Mouse (Mus musculus): ENCODE data around the gene Cyp2a22. TPM values are rescaled to one million over a fixed set of nuclear protein-coding genes. Genes with fewer than 3 reads are reported as not detected.
"Not testable (repeated sequence)": the region's sequence is repeated elsewhere in the genome, so short reads cannot be mapped to it uniquely, and the experiment has no call there.

Cyp2a22 gene
- not detected in 2 replicates for polyA plus RNA-seq (2016; fragmentation: Nextera tagmentation; extraction: Ambion mirVana)

DNA sequence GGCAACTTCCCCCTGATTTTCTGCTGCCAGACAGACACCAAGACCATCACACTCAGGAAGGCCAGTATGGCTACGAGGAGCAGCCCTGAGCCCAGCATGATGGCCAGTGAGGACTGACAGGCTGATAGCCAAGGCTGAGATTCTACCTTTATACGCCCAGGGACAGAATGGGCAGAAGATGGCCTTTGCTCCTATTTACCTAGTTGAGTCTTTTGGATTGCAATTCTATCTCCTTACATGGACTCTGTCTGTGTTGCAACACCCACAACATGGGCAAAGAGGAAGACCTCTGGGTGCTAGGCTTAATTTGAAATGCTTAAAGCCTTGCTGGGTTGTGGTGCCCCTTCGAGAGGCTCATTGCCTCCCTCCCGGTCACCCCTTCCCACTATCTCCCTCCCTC lies at the start of gene Cyp2a22:
Gene Cyp2a22 (minus strand): TSS at position 123 of the 400 bp plus-strand sequence.
- no peak within 1 kb of the TSS for H3K9ac ChIP-seq
- ATAC-seq = no peak
- WGBS (ENCODE audit: insufficient replicate concordance) = 52% methylated on average over 4 of the region's 4 CpGs
- no peaks in the 10 kb centered on the region for H3K9me3 ChIP-seq (replicated peaks)
- no peaks in the 10 kb centered on the region for H3K27me3 ChIP-seq (replicated peaks)
- H3K4me3 ChIP-seq = no peak within 1 kb of the TSS
- no peaks in the 10 kb centered on the region for H3K36me3 ChIP-seq
- H3K4me2 ChIP-seq = no peak within 1 kb of the TSS
- H3K4me1 ChIP-seq = no peaks in the 10 kb centered on the region
- H3K27ac ChIP-seq = no peak within 1 kb of the TSS

DNA sequence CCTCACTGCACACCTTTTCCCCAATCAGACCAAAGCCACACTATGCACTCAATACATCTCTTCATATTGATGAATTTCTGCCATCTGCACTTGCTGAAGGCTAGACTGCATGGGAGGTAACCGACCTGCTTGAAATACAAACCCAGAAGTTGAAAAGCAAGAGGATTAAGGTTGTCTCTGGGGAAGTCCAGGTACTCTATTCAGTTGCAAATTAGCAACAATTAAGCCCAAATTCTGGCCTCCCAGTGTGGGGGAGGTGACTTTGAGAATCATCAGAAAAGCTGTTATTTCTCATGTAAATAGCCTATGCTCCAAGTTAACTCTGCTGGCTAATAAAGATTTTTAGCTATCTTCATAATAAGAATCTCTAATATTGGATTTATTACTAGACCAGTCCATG lies 44.0 kb upstream of the Cyp2a22 start:
- H3K36me3 ChIP-seq; H3K4me3 ChIP-seq; ATAC-seq; H3K9ac ChIP-seq; H3K4me2 ChIP-seq; H3K9me3 ChIP-seq (replicated peaks); H3K27me3 ChIP-seq (replicated peaks); H3K27ac ChIP-seq; H3K4me1 ChIP-seq: not testable (repeated sequence)
- WGBS (ENCODE audit: insufficient replicate concordance) = 15% methylated on average over 1 of the region's 1 CpGs

DNA sequence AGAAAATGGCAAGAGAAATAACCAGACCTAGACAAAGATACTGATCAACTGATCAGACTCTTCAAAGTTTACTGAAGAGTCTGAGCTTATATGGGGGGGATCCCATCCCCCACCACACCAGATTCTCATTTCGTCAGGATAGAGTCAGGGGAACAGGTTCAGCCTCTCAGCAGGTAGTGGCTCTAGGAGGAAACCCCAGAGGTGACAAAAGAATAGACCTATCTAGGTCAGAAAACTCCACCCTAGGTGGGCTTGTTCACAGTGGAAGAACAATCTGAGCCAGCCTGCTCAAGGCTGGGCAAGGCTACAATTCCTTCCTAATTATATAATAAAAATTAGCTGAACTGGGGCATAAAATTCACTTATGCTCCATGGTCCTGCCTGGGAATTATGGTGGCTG lies 43.4 kb upstream of the Cyp2a22 start:
- Histone ChIP-seq H3K9ac (no peak overlapping the region), H3K4me1 (no peaks in the 10 kb centered on the region), H3K27me3 (replicated peaks) (no peaks in the 10 kb centered on the region), H3K4me3 (no peak overlapping the region), H3K9me3 (replicated peaks) (0 out of 2 replicates have a peak, but pooled peaks cover 5% of the 10 kb centered on the region), H3K36me3 (no peaks in the 10 kb centered on the region), H3K4me2 (no peak overlapping the region), H3K27ac (no peak overlapping the region)
- ATAC-seq = no peak
- 21% methylated on average over 1 of the region's 1 CpGs for WGBS (ENCODE audit: insufficient replicate concordance)

DNA sequence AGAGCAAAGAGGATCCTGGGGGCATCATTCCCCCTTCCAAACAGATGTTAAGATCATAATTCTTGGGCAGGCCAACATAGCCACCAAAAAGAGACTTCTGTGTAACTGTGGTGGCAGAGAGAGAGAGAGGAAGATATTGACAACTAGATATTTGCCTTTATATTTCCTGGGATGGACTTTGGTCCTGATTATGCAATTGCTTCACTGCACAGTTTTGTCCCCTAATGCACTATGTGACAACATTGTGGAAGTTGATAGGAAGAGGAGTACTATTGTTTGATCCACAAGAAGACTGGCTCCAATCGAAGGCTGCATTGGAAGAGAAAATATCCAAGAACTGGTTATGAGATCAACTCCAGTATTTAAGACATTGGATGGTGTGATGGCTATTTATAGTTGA lies 42.8 kb upstream of the Cyp2a22 start:
- WGBS (ENCODE audit: insufficient replicate concordance) = 54% methylated on average over 1 of the region's 1 CpGs
- H3K9ac ChIP-seq; H3K4me2 ChIP-seq; H3K27me3 ChIP-seq (replicated peaks); H3K4me3 ChIP-seq; H3K9me3 ChIP-seq (replicated peaks); H3K4me1 ChIP-seq; H3K27ac ChIP-seq; ATAC-seq; H3K36me3 ChIP-seq: not testable (repeated sequence)

DNA sequence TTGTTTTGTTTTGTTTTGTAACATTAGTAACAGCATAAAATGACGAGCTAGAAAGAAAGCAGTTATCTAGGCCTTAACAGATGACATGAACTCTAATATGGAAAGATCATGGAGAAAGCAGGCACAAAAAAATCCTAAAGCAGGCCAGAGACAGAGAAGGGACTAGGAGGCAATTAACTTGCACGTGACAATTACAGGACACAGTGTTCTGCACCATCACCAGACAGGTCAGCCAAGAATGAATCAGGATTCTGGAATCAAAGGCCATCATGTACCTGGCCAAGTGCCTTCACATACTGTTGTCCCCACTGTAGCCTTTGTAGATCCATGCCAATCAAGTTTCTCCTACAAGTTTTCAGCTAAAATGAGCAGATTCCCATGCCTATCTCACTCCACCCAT lies 42.3 kb upstream of the Cyp2a22 start:
- 51% methylated on average over 2 of the region's 2 CpGs for WGBS (ENCODE audit: insufficient replicate concordance)
- not testable (repeated sequence) for H3K4me1 ChIP-seq; H3K9me3 ChIP-seq (replicated peaks); H3K27ac ChIP-seq; ATAC-seq; H3K36me3 ChIP-seq; H3K4me2 ChIP-seq; H3K27me3 ChIP-seq (replicated peaks); H3K4me3 ChIP-seq; H3K9ac ChIP-seq

DNA sequence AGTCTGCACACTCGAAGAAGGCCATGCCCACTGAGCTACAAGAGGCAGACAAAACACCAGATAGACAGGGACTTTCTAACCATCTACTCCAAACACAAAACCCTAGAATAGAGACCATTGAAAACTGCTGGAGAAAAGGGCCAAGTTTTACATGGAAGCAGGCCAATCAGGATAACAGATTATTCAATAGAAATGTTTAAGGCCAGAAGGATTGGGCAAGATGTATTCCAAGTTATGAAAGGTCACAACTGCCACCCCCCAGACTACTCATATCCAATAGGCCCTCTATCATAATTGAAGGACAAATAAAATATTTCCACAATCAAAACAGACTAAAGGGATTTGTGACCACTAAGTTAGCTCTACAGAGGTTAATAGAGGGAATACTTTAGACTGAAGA lies 23.2 kb upstream of the Cyp2a22 start:
- not testable (repeated sequence) for H3K36me3 ChIP-seq; H3K4me1 ChIP-seq; ATAC-seq; H3K27ac ChIP-seq; H3K27me3 ChIP-seq (replicated peaks); H3K9ac ChIP-seq; H3K4me2 ChIP-seq; H3K9me3 ChIP-seq (replicated peaks); H3K4me3 ChIP-seq
- WGBS (ENCODE audit: insufficient replicate concordance) = 37% methylated on average over 1 of the region's 1 CpGs

DNA sequence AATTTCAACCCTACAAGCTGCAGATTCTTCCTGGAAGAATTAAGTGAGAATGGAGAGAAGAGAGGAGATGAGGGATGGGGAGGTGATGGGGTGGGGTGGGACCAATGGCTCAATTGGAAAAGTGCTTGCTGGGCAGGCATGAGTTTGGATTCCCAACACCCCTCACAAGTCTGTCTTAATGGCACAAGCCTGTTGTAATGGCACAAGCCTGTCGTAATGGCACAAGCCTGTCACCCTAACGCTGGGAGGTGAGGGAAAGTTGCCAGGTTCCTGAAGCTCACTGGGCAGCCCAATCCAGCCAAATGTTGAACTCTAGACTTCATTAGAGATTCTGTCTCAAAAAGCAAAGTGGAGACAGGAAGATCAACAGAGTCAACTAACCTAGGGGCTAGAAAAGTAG lies 14.1 kb upstream of the Cyp2a22 start:
- not testable (repeated sequence) for H3K9ac ChIP-seq; H3K36me3 ChIP-seq; H3K27ac ChIP-seq; H3K27me3 ChIP-seq (replicated peaks); H3K4me1 ChIP-seq; H3K9me3 ChIP-seq (replicated peaks); H3K4me3 ChIP-seq; H3K4me2 ChIP-seq; ATAC-seq
- 75% methylated on average over 2 of the region's 2 CpGs for WGBS (ENCODE audit: insufficient replicate concordance)

DNA sequence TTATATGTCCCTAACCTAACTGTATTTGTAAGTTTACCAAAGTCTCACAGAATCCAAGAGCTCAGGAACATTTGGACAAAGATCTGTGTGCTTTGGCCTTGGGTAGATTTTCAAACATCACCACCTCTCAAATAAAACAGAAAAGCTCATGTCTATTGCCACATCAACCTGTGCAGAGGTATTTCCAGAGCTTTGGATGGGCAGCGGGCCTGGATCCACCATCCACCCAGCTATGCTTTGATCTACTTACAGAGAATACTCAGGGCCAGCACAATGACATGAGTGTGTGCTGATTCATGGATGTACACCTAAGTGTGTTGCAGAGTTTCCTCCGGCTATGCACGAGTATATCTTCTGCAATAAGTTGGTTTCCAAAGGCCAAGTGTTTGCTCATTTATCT lies 13.5 kb upstream of the Cyp2a22 start:
- H3K4me2 ChIP-seq; H3K36me3 ChIP-seq; H3K27me3 ChIP-seq (replicated peaks); H3K9me3 ChIP-seq (replicated peaks); H3K9ac ChIP-seq; H3K4me1 ChIP-seq; H3K4me3 ChIP-seq; H3K27ac ChIP-seq; ATAC-seq: not testable (repeated sequence)
- WGBS (ENCODE audit: insufficient replicate concordance) = 54% methylated on average over 3 of the region's 3 CpGs

DNA sequence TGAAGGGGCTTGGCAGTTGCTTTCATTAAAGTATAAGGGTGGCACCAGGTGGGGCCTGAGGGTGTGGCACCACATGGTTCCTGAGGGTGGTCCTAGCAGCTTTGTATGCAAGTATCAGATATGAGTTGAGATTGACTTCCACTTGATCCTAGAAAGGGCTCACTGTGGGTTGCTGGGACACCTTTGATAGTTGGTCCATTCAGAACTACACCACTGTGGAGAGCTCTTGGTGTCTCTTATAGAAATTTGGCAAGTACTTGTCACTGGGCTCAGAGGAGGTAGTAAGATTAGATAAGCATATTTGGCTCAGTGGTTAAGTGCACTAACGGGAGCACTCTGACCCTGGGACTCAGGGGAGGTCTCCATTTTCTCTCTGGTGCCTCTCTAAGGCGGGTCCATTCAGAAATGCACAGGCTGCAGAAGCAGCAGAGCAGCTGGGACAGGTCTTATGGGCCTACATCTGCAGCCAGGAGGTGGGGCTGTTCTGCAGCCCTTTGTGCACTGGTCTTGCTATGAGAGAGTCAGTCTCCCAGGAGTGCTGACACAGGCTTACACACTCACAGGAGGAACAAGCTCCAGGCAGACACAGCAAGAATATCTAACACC lies 2.2 kb upstream of the Cyp2a22 start:
- not testable (repeated sequence) for H3K4me2 ChIP-seq; H3K27ac ChIP-seq; H3K9ac ChIP-seq; H3K27me3 ChIP-seq (replicated peaks); H3K4me3 ChIP-seq; H3K36me3 ChIP-seq; ATAC-seq; H3K9me3 ChIP-seq (replicated peaks); H3K4me1 ChIP-seq
- WGBS (ENCODE audit: insufficient replicate concordance) = 26% methylated on average over 2 of the region's 2 CpGs

DNA sequence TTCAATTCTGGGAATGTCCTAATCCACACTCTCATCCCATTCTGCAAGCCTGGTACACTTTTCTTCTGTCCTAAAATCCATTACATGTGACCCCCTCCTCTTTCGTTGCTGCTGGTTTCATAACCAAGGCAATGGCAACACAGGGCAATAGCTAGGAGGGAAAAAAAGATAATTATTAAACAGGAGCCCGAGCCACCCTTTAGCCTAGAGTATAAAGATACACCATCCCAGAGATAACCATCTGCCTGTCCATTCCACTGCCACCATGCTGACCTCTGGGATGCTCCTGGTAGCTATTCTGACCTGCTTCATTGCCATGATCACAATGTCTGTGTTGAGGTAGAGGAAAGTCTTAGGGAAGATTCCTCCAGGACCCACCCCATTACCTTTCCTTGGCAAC lies 22.1 kb downstream of the Cyp2a22 start:
- not testable (repeated sequence) for ATAC-seq; H3K4me3 ChIP-seq; H3K27me3 ChIP-seq (replicated peaks); H3K9me3 ChIP-seq (replicated peaks); H3K27ac ChIP-seq; H3K36me3 ChIP-seq; H3K4me2 ChIP-seq; H3K9ac ChIP-seq; H3K4me1 ChIP-seq
- WGBS (ENCODE audit: insufficient replicate concordance) = 40% methylated on average over 2 of the region's 2 CpGs

Other genes starting within 250 kb of the Cyp2a22 start
- gene Cyp2b19, start 182.2 kb downstream of the Cyp2a22 start, polyA plus RNA-seq (2016; fragmentation: Nextera tagmentation; extraction: Ambion mirVana) = not detected in 2 replicates
- not detected in 2 replicates for gene Cyp2g1, start 130.5 kb downstream of the Cyp2a22 start, polyA plus RNA-seq (2016; fragmentation: Nextera tagmentation; extraction: Ambion mirVana)
- not detected in 2 replicates for gene Cyp2a5, start 104.1 kb downstream of the Cyp2a22 start, polyA plus RNA-seq (2016; fragmentation: Nextera tagmentation; extraction: Ambion mirVana)
- 0.32 and 0.42 TPM in 2 replicates for gene Cyp2a12, start 89.7 kb upstream of the Cyp2a22 start, polyA plus RNA-seq (2016; fragmentation: Nextera tagmentation; extraction: Ambion mirVana)
- gene Cyp2f2, start 180.5 kb upstream of the Cyp2a22 start, polyA plus RNA-seq (2016; fragmentation: Nextera tagmentation; extraction: Ambion mirVana) = not detected in 2 replicates
- gene Cyp2t4, start 214.3 kb upstream of the Cyp2a22 start, polyA plus RNA-seq (2016; fragmentation: Nextera tagmentation; extraction: Ambion mirVana) = not detected in 2 replicates
- 39.9 and 41.9 TPM in 2 replicates for gene Egln2, start 227.4 kb upstream of the Cyp2a22 start, polyA plus RNA-seq (2016; fragmentation: Nextera tagmentation; extraction: Ambion mirVana)
- 32.4 TPM in 2 replicates for gene Rab4b, start 239.5 kb upstream of the Cyp2a22 start, polyA plus RNA-seq (2016; fragmentation: Nextera tagmentation; extraction: Ambion mirVana)
- 0.24 TPM in 1 of 2 replicates, not detected in the other for gene Gm21983, start 241.7 kb upstream of the Cyp2a22 start, polyA plus RNA-seq (2016; fragmentation: Nextera tagmentation; extraction: Ambion mirVana)
- 0.29 and 0.45 TPM in 2 replicates for gene Mia, start 241.8 kb upstream of the Cyp2a22 start, polyA plus RNA-seq (2016; fragmentation: Nextera tagmentation; extraction: Ambion mirVana)

Data from liver, embryonic 12.5 days (tissue).